Mouse (Mus musculus) small intestine, adult 2 months (tissue): ENCODE measurements around the gene Asl. TPM values are rescaled to one million over a fixed set of nuclear protein-coding genes. Genes with fewer than 3 reads are reported as not detected.

Experiments used
- H3K27ac ChIP-seq: fragments of 200-500 bp; 2 replicates; pipeline ENCODE4 v1.5.1; 2012; ENCODE audit warnings: low read depth, low read length, control low read depth, inconsistent platforms; ENCODE audit not compliant: insufficient read depth
- H3K27me3 ChIP-seq: fragments of 200-500 bp; 2 replicates; pipeline ENCODE4 v1.6.1; 2012; ENCODE audit warnings: mild to moderate bottlenecking, moderate library complexity, low read length, inconsistent platforms; ENCODE audit not compliant: control insufficient read depth, insufficient read depth
- H3K36me3 ChIP-seq: fragments of 200-500 bp; 2 replicates; pipeline ENCODE4 v1.6.1; 2012; ENCODE audit warnings: mild to moderate bottlenecking, low read length, control low read depth, inconsistent platforms; ENCODE audit not compliant: control insufficient read depth, insufficient read depth
- H3K4me1 ChIP-seq: fragments of 200-500 bp; 2 replicates; pipeline ENCODE4 v1.6.1; 2012; ENCODE audit warnings: low read length, inconsistent platforms, mixed read lengths; ENCODE audit not compliant: control insufficient read depth, insufficient read depth, insufficient read length
- H3K4me3 ChIP-seq: fragments of 200-500 bp; 2 replicates; pipeline ENCODE4 v1.5.1; 2012; ENCODE audit warnings: low read depth, mild to moderate bottlenecking, control low read depth, inconsistent platforms, low read length, moderate library complexity
- CTCF ChIP-seq: fragments of 200-500 bp; IDR thresholded peaks from 2 replicates; pipeline ENCODE4 v1.5.1; 2012; ENCODE audit warnings: low read depth, mild to moderate bottlenecking, control low read depth, inconsistent platforms, low read length, moderate library complexity, mixed read lengths; ENCODE audit not compliant: insufficient replicate concordance, insufficient read length; ENCODE audit errors: extremely low read depth
- POLR2A ChIP-seq: fragments of 200-500 bp; IDR thresholded peaks from 2 replicates; pipeline ENCODE4 v1.6.1; 2012; ENCODE audit warnings: low read depth, mild to moderate bottlenecking, control low read depth, inconsistent platforms, low read length, moderate library complexity
- WGBS: fragments of 180-500 bp; shearing (Covaris S2); methylation state at CpG from one replicate; pipeline ENCODE4 v1.1.7; 2018; 5-methylcytosine and 5-hydroxymethylcytosine counted together
- polyA plus RNA-seq: library from polyadenylated mRNA; depleted of rRNA; stranded (reverse); fragments of >200 nt; gene quantifications from 2 replicates; pipeline ENCODE4 v1.2.3, GENCODE M21; 2012

Asl gene
- polyA plus RNA-seq, 1 experiment = 54.6 TPM

GRCm38 (mm10) chr5:130021361-130021966 is 7.6 kb downstream of the Asl start:
- TF ChIP-seq CTCF (no peak), POLR2A (no peak)
- Histone ChIP-seq H3K4me1 (no peaks in the 10 kb centered on the region), H3K36me3 (peaks cover 2% of the 10 kb centered on the region; the same call in 1 of the 2 replicates), H3K27me3 (no peaks in the 10 kb centered on the region), H3K4me3 (no peak overlapping the region), H3K27ac (no peak overlapping the region)
- WGBS = 73% methylated on average over 5 of the region's 5 CpGs

DNA sequence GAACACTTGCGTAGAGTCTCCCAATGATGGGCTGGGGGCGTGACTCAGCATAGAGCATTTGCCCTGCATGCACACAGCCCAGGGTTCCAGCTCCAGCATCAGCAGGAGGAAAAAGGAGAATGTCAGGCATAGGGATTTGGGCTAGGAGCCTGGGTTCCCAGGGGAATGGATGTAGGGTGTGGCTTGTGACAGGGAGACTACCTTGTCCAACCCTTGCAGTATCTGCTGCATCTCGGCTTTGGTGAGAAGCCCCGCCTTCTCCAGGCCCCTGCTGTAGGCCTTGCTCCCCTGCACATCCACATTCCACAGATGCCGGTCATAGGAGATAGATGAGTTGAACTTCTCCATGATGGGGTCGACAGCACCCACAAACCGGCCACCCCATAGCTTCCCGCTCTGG is 9.6 kb downstream of the Asl start:
- WGBS = 74% methylated on average over 8 of the region's 8 CpGs
- no peak overlapping the region for H3K4me3 ChIP-seq
- H3K27ac ChIP-seq = no peak overlapping the region
- no peak for TF ChIP-seq CTCF
- no peak for TF ChIP-seq POLR2A
- H3K27me3 ChIP-seq = no peaks in the 10 kb centered on the region
- H3K36me3 ChIP-seq = peaks cover 12% of the 10 kb centered on the region; the same call in 1 of the 2 replicates
- no peaks in the 10 kb centered on the region for H3K4me1 ChIP-seq

- TF ChIP-seq POLR2A (no peak), CTCF (no peak)
- Histone ChIP-seq H3K27me3 (no peaks in the 10 kb centered on the region), H3K4me3 (no peak overlapping the region), H3K27ac (no peak overlapping the region), H3K4me1 (no peaks in the 10 kb centered on the region), H3K36me3 (peaks cover 26% of the 10 kb centered on the region)
- WGBS = 100% methylated on average over 3 of the region's 3 CpGs
These were observed 13.9 kb downstream of the Asl start for GRCm38 (mm10) chr5:130015104-130015503.

DNA sequence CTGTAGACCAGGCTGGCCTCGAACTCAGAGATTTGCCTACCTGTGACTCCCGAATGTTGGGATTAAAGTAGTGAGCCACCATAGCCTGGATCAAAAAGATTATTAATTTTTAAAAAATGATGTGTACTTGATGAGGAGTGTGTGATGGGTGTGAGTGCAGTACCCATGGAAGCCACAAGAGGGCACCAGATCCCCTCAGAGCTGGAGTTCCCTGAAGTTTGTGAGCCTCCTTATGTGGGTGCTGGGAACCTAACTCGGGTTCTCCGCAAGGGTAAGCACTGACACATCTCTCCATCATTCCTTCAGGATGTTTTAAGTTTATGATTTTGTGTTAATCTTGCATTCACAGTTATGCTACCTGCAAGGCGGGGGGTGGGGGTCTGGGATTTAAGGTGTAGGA is 18.1 kb downstream of the Asl start:
- Histone ChIP-seq H3K27ac (no peak overlapping the region), H3K36me3 (peaks cover 21% of the 10 kb centered on the region), H3K27me3 (no peaks in the 10 kb centered on the region), H3K4me1 (no peaks in the 10 kb centered on the region), H3K4me3 (no peak overlapping the region)
- TF ChIP-seq CTCF = peak; percentile 67; the same call in 1 of the 2 replicates
- no peak for TF ChIP-seq POLR2A
- 95% methylated on average over 5 of the region's 5 CpGs for WGBS

DNA sequence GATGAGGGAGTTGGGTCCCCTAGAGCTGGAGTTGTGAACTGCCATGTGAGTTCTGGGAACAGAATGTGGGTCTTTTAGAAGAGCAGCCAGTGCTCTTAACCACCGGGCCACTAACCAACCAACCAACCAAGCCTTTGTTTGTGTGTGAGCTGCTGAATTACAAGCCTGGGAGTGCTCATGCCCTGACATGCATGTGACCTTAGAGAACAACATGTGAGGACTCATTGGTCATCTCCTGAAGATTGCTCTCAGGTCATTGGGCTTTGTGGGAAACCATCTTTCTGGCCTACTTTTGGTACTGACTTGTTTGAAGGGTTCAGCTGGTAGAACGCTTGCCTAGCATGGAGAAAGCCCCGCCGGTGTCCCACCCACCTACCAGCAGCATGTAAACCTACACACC is 19.3 kb downstream of the Asl start:
- TF ChIP-seq POLR2A = no peak
- TF ChIP-seq CTCF = no peak
- Histone ChIP-seq H3K4me1 (no peaks in the 10 kb centered on the region), H3K27ac (no peak overlapping the region), H3K27me3 (no peaks in the 10 kb centered on the region), H3K4me3 (no peak overlapping the region), H3K36me3 (peaks cover 17% of the 10 kb centered on the region)
- WGBS = 92% methylated on average over 4 of the region's 4 CpGs

- Histone ChIP-seq H3K36me3 (peaks cover 13% of the 10 kb centered on the region), H3K4me3 (no peak overlapping the region), H3K27ac (no peak overlapping the region), H3K27me3 (no peaks in the 10 kb centered on the region), H3K4me1 (no peaks in the 10 kb centered on the region; the same call in 1 of the 2 replicates)
- TF ChIP-seq POLR2A = no peak
- no peak for TF ChIP-seq CTCF
- 77% methylated on average over 6 of the region's 6 CpGs for WGBS
These were observed 20.9 kb downstream of the Asl start for GRCm38 (mm10) chr5:130008034-130008590.

DNA sequence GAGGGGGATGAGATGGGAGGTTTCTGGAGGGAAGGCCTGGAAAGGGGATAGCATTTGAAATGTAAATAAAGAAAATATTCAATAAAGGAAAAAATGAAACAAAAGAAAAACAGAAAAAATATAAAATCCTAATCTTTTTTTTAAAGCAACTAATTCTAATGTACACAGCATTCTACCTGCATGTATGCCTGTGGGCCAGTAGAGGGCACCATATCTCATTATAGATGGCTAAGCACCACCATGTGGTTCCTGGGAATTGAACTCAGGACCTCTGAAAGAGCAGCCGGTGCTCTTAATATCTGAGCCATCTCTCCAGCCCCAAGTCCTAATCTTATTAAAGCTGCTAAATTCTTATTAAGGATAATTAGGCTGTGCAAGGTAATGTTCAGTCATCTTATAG is 21.7 kb downstream of the Asl start:
- WGBS = 88% methylated on average over 1 of the region's 1 CpGs
- TF ChIP-seq POLR2A (no peak), CTCF (peak; percentile 23; the same call in 1 of the 2 replicates)
- no peak overlapping the region for H3K4me3 ChIP-seq
- no peaks in the 10 kb centered on the region for H3K27me3 ChIP-seq
- no peaks in the 10 kb centered on the region; the same call in 1 of the 2 replicates for H3K4me1 ChIP-seq
- H3K27ac ChIP-seq = no peak overlapping the region
- H3K36me3 ChIP-seq = peaks cover 9% of the 10 kb centered on the region; the same call in 1 of the 2 replicates
